In genomic region chr9:103000384-103000783, GRCm38 (mm10) we compare ENCODE assay signal across 14 mouse cellular contexts. TPM values are rescaled to one million over a fixed set of nuclear protein-coding genes. Genes with fewer than 3 reads are reported as not detected.
"Had no signal": no experiment of that assay in that cellular context is flagged by ENCODE, and none has a peak within 500 bp of the region (broad histone marks: within the 10 kb centered on the region; RNA-seq: fewer than 3 reads in every experiment).

No protein-coding gene starts in this region.

- DNase-seq: kidney, adult 11 months; kidney, adult 8-10 months; kidney, postnatal 10 days; kidney, postnatal 36 days; liver, embryonic 13.5 days; lung, adult 2 months; lung, postnatal 14 days; lung, postnatal 4 days; retina, postnatal 1 day; right cerebral cortex, postnatal 25 days; spleen, adult 18-20 months; thymus, adult 18-20 months; thymus, postnatal 36 days had no signal

RNA-seq across cellular contexts. Expression of gene Slco2a1, which starts 11.9 kb away (rescaled TPM):
- total RNA-seq: megakaryocyte-erythroid progenitor cell, adult 5-6 weeks had no signal
